Mouse (Mus musculus) thymus, adult 2 months (tissue): ENCODE measurements around the gene Dab1.

Experiments used
- CTCF ChIP-seq: fragments of 200-500 bp; IDR thresholded peaks from 2 replicates; pipeline ENCODE4 v1.5.1; 2012; ENCODE audit warnings: mild to moderate bottlenecking, control low read depth, low read length, moderate library complexity, borderline replicate concordance; ENCODE audit not compliant: control insufficient read depth, poor library complexity, insufficient read depth; ENCODE audit errors: extremely low read depth
- POLR2A ChIP-seq: fragments of 200-500 bp; IDR thresholded peaks from 2 replicates; pipeline ENCODE4 v1.6.1; 2012; ENCODE audit warnings: mild to moderate bottlenecking, low read length, control low read depth, moderate library complexity; ENCODE audit not compliant: control insufficient read depth, poor library complexity, insufficient read depth; ENCODE audit errors: extremely low read depth

GRCm38 (mm10) chr4:104331896-104332295 lies 712.7 kb downstream of the Dab1 start:
- TF ChIP-seq CTCF = no peak
- TF ChIP-seq POLR2A = no peak
